Mouse (Mus musculus) MEL-GATA-1-ER (cell line): ENCODE data around the gene Acr.

Experiments
- DNase-seq: peaks from one replicate; pipeline ENCODE4 v3.0.0-alpha.2; 2012; ENCODE audit warnings: low read depth; ENCODE audit errors: extremely low read depth

Gene Acr

DNA sequence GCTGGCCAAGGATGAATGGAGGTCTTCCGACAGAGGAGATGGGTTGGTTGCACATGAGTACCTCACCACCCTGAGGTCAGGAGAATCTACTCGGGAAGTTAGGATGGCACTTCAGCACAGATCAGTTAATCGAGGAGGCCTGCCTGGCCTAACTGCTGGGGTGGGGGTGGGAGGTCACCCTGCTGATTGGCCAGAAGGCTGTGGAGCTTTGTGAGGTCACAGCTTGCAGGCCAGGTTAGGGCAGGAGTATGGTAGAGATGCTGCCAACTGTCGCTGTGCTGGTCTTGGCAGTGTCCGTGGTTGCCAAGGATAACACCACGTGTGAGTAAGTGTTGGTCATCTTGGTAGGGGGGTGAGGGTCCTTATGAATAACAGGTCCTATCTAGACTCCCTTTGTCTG lies at the start of gene Acr:
TSS of gene Acr (plus strand) at position 213 of the 400 bp plus-strand sequence.
- DNase-seq = no peak

DNA sequence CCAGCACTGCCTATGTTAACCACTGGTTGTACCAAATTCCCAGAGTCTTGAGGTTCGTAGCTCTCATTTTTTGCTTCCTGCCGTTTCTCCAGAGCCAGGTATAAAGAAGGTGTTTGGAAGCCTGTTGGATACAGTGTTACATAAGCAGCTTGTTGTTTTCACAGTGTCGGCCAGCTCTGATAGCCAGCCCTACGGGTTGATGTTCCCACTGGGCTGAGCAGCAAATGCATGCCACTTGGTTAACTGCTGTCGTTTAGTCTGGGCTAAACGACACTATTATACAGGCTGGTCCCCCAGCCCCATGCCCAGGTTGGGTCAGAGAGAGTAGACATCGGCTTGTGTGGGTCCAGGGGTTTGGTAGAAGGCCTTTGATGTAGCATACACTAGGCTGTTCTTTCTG lies 46.2 kb upstream of the Acr start:
- DNase-seq = no peak

DNA sequence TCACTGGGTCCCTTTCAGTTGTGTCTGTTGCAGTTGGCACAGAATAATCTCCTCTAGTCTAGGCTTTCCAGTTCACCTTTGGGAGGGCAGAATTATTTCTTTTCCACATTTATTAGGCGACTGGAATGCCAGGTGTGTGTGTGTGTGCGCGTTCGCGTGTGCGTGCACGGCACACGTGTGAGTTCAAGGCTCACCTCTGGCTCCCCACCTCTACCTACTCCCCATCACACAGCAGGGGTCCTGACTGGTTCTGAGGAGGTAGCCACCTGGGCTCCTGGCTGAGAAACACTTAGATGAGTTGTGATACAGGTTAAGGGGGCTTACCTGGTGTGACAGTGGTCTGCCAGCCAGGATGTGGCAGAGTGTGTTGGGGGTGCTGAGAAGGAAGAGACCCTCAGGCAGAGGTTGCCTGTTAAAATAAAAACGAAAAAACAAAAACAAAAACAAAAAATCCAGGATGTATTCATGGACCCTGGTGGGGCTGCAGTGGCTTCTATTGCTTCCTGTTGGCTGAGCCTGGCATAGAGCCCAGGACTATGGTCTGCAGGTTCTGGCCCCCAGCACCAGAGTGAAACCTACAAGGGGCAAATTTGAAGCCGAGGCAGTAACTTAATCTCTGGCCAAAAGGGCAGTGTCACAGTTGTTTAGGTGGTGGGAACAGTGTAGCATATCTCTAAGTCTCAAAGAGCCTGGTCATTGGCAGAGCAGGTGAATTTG lies 45.4 kb upstream of the Acr start:
- no peak for DNase-seq

DNA sequence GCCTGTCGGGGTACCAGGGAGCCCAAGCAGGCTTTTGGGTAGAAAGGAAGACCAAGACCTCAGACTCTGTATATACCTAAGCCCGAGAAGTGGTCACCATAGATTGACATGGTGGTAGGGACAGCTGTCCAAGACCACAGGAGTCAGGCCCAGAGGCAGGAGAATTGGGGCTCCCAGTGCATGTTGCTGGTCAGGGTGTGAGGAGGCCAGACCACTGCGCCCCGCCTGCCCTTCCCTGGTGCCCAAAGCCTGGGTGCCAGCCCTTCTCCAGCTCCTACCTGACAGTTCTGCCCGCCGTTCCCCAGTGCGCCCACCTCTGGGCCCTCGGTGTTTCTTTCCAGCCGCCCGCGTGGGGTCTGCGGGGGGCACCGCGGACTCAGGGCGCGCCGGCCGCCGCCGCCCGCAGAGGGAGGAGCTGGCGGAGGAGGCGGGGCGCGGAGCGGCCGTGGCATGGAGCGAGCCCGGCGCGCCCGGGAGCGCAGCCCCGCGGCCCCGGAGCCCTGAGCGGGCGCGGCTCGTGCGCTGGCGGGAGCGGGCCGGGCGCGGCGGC lies 44.8 kb upstream of the Acr start:
- no peak for DNase-seq

DNA sequence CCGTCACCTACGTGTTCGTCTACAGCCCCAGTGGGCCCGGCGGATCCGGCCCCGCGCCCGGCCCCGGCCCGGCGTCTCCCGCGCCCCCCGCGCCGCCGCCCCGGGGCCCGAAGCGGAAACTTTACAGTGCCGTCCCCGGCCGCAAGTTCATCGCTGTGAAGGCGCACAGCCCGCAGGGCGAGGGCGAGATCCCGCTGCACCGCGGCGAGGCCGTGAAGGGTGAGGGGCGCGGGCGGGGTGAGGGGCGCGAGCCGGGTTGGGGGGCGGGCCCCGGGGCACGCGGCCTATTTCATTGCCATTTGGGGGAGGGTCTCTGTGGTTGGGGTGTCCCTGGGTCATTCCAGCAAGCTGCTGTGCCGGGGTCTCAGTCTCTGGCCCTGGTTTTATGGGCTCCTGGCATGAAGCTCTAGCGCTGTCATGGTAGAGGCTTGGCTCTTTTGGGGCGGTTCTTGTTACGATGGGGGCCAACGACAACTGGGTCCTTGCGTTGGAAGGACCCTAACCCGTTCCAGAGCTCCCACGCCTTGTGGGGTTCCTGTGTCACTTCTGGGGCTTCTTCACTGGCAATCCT lies 44.0 kb upstream of the Acr start:
- DNase-seq = no peak

DNA sequence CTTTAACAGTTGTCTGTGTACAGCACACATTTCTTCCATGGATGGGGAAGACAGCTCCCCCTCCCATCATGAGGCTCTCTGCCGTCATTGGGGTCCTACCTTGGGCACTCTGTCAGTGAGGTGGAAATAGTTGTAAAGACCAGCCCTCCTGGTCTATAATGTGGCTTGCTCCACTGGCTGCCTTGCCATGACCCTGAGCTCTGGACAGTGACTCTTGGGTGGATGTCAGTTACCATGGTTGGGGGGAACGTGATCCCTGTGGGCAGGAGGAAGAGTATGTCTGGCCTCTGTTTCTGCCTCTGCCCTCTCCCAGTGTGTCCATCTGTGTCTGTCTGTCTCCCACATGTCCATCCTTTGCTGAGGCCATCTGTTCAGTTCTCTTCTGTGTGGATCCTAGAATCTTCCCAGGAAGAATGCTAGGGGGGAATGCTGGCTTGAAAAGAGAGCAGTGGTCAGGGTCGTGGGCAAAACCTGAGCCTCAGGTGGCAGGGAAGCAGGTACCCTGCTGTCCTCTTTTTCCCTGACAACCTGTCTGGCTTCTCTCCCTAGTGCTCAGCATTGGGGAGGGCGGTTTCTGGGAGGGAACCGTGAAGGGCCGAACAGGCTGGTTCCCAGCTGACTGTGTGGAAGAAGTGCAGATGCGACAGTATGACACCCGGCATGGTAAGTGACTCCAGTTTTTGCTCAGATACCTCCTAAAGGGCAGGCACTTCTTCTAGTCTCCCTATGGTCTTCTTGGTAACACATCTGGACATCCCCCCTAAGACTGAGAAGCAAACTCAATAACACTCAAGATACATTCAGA lies 43.3 kb upstream of the Acr start:
- DNase-seq = no peak

DNA sequence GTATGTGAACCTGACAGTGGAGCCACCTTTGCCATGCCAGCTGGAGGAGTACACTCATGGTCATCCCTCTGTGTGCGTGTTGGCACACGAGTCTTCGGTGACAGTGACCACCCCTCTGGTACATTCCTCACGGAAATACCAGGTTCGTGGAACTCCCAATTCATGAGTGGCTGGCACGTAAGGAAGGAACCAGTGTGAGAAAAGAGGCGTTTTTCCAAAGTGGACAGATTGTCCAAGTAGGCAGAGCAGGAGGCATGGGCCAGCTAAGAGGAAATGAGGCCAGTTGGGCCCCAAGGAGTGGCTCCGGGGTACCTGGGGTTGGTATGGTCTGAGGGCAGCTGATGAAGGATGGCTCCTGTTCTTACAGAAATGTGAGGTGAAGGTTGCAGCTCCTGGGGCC lies 42.7 kb upstream of the Acr start:
- no peak for DNase-seq

DNA sequence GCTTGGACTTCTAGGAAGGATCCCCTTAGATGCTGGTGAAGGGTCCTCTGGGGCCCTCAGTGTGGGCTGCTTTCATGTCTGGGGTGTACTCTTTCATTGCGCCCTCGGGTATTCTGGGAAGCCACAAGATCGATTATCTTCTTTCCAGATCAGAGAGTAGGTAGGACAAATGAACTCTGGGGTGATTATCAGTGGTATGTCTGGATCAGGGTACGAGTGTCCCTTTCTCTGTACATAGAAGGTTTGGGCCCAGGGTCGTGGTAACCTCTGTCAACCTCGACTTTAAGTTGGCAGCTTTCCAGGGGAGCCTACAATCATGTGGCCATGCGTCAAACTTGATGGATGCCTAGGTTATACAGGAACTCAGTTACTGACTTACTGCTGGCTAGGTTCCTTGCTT lies 42.2 kb upstream of the Acr start:
- DNase-seq = no peak

DNA sequence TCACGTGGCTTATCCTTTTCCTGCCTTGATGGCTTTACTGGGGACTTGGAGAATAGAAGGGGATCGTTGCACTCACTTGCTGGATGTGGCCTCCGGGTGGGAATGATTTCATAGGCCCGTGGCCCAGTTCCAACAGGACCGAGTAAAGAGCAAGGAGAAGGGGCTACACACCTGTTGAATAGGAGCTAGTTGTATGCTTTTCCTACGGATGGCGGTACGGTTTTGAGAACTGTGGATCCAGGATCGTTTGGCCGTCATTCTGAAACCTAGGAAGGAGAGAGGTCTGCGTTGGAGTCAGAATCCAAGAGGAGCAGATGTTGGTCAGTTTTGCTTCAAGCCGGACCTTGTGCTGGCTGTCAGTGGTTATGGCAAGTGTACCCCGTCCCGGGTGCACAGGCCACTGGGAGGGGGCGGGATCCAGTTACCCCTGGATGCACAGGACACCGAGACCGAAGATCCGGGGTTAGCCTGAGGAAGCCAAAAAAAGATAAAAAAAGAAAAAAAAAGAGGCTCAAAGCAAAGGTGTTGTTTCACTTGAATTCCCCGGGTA lies 41.3 kb upstream of the Acr start:
- DNase-seq = no peak

DNA sequence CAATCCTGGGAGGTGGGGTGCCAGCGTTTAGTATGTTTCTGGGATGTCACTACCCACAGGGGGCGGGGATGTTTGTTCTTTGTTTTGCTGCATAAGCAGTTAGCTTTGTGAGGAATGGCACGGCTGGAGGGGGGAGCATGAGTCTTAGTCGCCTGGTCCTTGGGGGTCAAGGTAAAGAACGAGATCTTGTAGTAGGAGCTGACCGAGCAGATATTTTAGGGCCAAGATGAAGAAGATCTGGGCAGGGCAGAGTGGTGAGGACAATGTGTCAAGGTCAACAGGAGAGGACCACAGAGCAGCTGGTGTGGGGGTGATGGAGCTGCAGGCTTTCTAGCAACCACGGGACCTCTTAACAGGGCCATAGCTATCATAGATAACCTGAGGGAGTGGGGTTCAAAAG lies 40.7 kb upstream of the Acr start:
- DNase-seq = no peak

DNA sequence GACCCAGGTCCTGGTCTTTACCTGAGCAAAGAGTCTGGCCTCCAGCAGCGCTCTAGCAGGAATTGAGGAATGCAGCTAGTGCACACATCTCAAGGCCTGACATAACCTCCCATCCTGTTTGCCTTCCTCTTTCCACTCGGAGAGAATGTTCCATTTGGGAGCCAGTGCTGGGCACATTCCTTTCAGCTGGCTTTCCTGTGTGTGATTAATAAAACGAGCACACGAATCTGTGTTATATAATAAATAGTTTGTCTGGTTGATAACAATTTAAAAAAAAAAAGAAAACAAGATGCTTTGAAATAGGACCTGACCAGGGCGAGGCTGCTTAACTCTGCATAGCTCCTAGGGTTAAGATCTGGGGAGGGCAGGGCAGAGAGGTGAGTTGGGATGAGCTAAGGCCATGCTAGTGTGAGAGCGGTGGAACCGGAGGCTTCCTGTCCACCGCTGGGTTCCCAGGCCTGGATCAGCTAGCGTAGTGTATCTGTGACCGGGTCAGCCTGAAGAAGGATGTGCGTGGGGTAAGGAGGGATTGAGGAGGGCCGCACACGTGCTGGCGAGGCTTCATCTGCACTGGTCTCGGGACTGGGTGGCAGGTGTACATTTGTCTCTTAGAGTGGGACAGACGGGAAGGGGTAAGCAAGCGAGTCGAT lies 39.8 kb upstream of the Acr start:
- no peak for DNase-seq

DNA sequence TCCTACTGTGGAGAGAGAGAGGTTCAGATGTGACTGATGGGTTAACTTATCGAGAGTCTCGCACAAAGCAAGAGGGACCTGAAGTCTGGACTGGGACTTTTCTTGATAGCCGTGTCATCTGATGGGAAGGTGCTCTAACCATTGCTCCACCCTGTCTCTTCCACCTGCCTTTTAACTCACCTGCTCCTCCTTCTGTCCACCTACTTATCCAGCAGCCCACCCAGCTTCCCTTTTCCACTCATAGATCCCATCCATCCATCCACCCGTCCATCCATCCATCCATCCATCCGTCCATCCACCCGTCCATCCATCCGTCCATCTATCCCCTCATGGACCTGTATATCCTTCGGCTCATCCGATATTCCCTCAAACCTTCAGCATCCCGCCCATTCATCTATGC lies 39.2 kb upstream of the Acr start:
- DNase-seq = no peak

DNA sequence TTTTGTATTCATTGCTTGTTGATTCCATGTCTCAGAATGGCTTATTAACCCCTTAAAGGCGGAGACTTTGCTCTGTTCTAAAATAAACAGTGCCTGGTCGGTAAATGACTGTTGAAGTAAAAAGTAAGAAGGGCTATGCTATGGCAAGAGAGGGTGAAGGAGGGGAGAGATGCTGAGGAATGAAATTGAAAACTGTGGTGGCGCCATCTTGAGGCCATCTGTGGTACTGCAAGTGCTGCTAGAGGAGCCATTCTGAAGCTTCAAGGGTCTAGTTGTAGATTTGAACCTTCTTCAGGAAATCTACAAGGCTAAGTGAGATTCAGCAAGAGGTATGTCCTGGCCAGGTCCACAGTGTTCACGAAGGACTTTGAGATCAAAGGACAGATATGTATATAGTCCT lies 37.8 kb upstream of the Acr start:
- peak; percentile 22 for DNase-seq

DNA sequence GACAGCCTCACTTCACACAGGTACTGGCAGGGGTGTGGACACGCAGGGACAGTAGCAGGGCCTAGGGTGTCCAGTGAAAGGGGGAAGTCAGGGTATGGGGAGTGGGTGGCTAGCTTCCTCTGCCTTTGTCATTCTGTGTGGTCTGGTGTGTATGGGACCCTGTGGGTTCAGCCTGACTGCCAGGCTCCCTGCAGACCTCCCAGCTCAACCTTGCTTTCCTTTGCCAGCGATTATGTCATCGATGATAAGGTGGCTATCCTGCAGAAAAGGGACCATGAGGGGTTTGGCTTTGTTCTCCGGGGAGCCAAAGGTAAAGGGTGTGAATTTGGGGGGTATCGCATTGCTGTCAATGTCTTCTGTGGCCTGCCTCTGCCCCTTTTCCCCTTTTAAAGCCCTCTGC lies 36.7 kb upstream of the Acr start:
- DNase-seq = no peak

DNA sequence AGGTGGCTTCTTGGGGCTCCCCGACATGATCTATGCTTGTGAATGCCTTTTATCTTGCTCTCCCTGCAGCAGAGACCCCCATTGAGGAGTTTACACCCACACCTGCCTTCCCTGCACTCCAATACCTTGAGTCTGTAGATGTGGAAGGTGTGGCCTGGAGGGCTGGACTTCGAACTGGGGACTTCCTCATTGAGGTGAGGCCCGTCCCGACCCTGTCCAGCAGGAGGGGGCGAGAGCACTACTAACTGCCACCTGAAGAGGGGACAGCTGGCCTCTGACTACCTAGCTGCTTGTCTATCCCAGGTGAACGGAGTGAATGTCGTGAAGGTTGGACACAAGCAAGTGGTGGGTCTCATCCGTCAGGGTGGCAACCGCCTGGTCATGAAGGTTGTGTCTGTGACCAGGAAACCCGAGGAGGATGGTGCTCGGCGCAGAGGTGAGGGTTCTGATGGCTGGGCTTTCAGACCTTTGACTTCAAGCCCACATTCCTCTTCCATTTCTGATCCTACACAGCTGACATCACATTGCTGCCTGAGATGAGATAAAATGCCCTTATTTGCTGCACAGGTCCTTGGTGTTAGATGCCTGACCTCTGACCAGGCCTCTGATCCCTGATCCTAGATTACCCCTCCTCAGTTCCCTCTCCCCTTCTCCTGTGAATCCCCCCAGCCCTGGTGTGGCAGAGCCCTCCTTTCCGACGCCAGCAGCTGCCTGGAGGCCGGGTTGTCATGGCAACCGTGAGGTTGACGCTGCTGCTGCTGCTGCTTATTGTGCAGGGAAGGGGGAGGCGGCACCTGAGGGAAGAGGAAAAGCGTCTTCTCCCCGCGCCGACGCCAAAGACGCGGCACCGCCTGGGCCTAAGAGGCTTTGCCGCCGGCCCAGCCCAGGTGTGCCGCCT lies 35.9 kb upstream of the Acr start:
- no peak for DNase-seq

DNA sequence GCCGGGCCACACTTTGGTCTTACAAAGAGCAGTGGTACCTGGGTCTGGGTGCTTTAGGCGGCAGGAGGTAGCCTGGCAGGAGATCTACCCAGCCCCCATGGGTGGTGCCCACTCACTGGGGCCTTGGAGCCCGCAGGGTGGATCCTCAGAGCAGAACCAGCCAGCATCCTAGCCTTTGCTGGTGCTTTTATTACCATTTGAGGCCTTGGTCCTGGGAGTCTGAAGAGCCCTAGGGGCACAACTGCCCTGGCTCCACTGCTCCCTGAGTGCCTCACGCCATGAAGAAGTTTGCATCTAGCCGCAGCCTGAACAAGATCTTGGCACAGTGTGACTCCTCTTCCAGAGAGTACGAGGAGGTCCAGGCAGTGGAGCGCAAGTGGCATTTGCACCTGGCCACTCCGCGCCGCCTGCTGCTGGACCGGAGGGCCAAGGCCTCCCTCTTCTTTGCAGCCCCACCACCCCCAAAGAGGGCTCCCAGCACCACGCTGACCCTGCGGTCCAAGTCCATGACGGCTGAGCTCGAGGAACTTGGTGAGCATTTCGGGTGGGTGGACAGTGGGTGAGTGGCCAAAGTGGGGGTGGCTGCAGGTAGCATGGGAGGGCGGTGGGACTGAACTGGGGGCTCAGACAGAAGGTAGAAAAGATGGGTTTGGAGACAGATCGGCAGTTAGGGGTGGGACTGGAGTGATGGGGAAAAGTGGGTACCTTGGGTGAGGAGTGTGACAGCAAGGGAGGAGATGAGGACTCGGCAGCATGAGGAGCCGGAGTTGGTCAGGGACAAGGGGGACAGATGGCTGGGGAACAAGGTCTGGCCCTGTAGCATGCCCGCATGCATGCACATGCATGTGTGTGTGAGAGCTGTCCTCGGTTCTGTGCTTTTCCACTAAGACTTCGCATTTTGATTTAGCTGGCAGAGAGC lies 34.9 kb upstream of the Acr start:
- DNase-seq = no peak

DNA sequence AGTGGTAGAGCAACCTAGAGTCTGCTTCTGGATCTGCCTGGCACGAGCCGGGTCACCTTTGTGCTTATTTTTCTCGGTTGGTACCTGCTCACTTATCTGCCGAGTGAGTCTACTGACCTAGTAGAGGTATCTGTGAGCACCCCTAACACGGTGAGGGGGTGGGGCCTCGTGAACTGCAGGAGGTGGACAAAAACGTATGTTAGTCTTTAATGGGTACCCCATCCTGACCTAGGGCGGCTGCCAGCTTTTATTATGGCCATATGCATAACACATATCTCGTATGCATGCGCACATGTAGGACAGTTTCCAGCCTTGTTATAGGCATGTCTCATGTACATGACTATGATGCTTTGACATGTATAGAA lies 34.3 kb upstream of the Acr start:
- DNase-seq = no peak

DNA sequence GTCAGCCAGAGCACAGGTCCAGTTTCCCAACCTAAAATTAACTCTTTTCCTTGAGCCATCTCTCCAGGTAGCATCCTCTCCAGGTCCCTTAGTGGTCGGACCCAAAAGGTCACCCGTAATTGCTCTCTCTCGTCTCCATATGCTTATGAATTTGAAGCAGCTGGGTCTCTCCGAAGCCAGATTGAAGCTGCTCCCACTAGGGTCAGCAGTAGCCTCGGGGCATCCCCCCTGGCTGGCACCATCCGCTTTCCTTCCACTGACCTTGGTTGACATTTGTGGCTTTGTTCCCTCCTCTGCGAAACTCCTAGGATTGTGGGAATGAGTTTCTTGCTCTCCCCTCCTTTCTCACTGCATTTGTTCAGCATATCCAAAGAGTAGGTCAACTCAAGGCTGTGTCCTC lies 24.0 kb upstream of the Acr start:
- no peak for DNase-seq

DNA sequence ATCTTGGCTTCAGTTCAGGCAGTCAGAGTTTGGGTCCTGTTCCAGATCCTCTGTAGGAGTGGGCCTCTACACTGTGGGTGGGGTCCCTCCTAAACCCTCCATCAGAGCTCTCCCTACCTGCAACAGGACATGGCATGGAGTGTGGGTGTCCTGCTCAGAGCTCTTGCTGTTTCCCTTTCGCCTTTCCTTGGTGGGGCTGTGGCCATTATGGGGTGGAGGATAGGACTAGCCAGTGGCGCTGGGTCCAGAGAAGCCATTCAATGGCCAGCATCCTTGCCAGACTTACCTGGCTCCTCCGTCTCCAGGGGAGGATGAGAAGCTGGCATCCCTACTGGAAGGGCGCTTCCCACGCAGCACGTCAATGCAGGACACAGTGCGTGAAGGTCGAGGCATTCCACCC lies 20.8 kb upstream of the Acr start:
- no peak for DNase-seq
